Mouse (Mus musculus) gastrocnemius, postnatal 4 days (tissue): ENCODE measurements around the gene Ssc4d. TPM values are rescaled to one million over a fixed set of nuclear protein-coding genes. Genes with fewer than 3 reads are reported as not detected.

Source experiments
- DNase-seq, 2 experiments: peaks; one replicate each; pipeline ENCODE4 v3.0.0; 2021 to 2022; ENCODE audit warnings: low spot score in 2 of 2, mixed read lengths in 2 of 2
- total RNA-seq, 2 experiments: library from RNA; stranded (reverse); gene quantifications; 2 replicates each; pipeline ENCODE4 v1.2.3; 2021

Ssc4d gene
- total RNA-seq, 2 experiments from 2014 or later = 1.3 to 1.6 TPM

GRCm38 (mm10) chr5:135942710-135943109 is 31.6 kb downstream of the Ssc4d start:
- DNase-seq = no peak

GRCm38 (mm10) chr5:135940587-135940986 is 33.7 kb downstream of the Ssc4d start:
- DNase-seq = no peak

- DNase-seq = no peak
Measured at GRCm38 (mm10) chr5:135935641-135936190, 38.6 kb downstream of the Ssc4d start.

GRCm38 (mm10) chr5:135935176-135935523 is 39.2 kb downstream of the Ssc4d start:
- no peak for DNase-seq

GRCm38 (mm10) chr5:135934481-135935175 is 39.7 kb downstream of the Ssc4d start, which contains the start of gene Ywhag:
TSS of gene Ywhag (minus strand) at chr5:135934616.
- DNase-seq = peak; percentile 98

GRCm38 (mm10) chr5:135933900-135934441 is 40.4 kb downstream of the Ssc4d start:
- DNase-seq = peak; percentile 50 to 68

- no peak for DNase-seq
Measured at GRCm38 (mm10) chr5:135933222-135933899, 41.0 kb downstream of the Ssc4d start.

- no peak for DNase-seq
Measured at GRCm38 (mm10) chr5:135932359-135932758, 42.0 kb downstream of the Ssc4d start.

GRCm38 (mm10) chr5:135931526-135931925 is 42.8 kb downstream of the Ssc4d start:
- no peak for DNase-seq

- no peak for DNase-seq
Measured at GRCm38 (mm10) chr5:135929685-135930424, 44.5 kb downstream of the Ssc4d start.

- no peak for DNase-seq
Measured at GRCm38 (mm10) chr5:135923901-135924300, 50.4 kb downstream of the Ssc4d start.

GRCm38 (mm10) chr5:135919902-135920301 is 54.4 kb downstream of the Ssc4d start:
- no peak for DNase-seq

- DNase-seq = no peak
Measured at GRCm38 (mm10) chr5:135918593-135918992, 55.7 kb downstream of the Ssc4d start.

- no peak for DNase-seq
Measured at GRCm38 (mm10) chr5:135918059-135918437, 56.3 kb downstream of the Ssc4d start.

- DNase-seq = no peak
Measured at GRCm38 (mm10) chr5:135917327-135918058, 56.8 kb downstream of the Ssc4d start.

- no peak for DNase-seq
Measured at GRCm38 (mm10) chr5:135916601-135917000, 57.7 kb downstream of the Ssc4d start.

- no peak for DNase-seq
Measured at GRCm38 (mm10) chr5:135916051-135916565, 58.2 kb downstream of the Ssc4d start.

- peak in 1 of 2 experiments; percentile 27 for DNase-seq
Measured at GRCm38 (mm10) chr5:135914156-135914555, 60.2 kb downstream of the Ssc4d start.

GRCm38 (mm10) chr5:135913201-135913600 is 61.1 kb downstream of the Ssc4d start:
- DNase-seq = no peak

GRCm38 (mm10) chr5:135911633-135912220 is 62.6 kb downstream of the Ssc4d start:
- no peak for DNase-seq
